Mouse (Mus musculus): ENCODE data around the gene Trim50. TPM values are rescaled to one million over a fixed set of nuclear protein-coding genes. Genes with fewer than 3 reads are reported as not detected.

Trim50 gene
- polyA plus RNA-seq, 1 experiment from 2014 or later, result not detected

GRCm38 (mm10) chr5:135369787-135370654 lies 16.9 kb downstream of the Trim50 start, which contains the start of gene Nsun5:
Gene Nsun5, plus strand, starts transcription at chr5:135369953.
- peak within 1 kb of the TSS; percentile 94 for H3K4me2 ChIP-seq (replicated peaks)
- H3K27me3 ChIP-seq, result 0 out of 2 replicates have a peak, but pooled peaks cover 4% of the 10 kb centered on the region
- peak; percentile 77 for ATAC-seq (ENCODE audit: low FRiP score, low read depth)
- WGBS, result under 1% methylated on average over 64 of the region's 64 CpGs
- no peaks in the 10 kb centered on the region for H3K9me3 ChIP-seq
- peaks cover 37% of the 10 kb centered on the region for H3K36me3 ChIP-seq
- H3K4me3 ChIP-seq, result peak within 1 kb of the TSS; percentile 95
- H3K9ac ChIP-seq (replicated peaks), result peak within 1 kb of the TSS; percentile 90
- peaks cover 18% of the 10 kb centered on the region for H3K4me1 ChIP-seq
- peak within 1 kb of the TSS; percentile 77; the same call in 1 of the 2 replicates for H3K27ac ChIP-seq (replicated peaks)

DNA sequence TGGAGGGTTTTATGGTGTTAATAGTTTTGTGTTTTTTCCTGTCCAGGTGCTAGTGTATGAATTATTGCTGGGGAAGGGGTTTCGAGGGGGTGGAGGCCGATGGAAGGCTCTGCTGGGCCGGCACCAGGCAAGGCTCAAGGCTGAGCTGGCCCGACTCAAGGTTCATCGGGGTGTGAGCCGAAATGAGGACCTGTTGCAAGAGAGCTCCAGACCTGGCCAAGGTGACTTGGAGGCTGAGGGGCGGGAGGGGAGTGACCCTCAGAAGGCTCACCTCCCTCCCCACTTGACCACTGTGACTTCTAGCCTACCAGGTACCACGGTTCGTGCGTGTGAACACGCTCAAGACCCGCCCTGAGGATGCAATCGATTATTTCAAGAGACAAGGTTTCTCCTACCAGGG lies 18.1 kb downstream of the Trim50 start:
- peaks cover 49% of the 10 kb centered on the region for H3K36me3 ChIP-seq
- H3K4me2 ChIP-seq (replicated peaks), result peak overlapping the region; percentile 94; the same call in 1 of the 2 replicates
- peaks cover 18% of the 10 kb centered on the region for H3K4me1 ChIP-seq
- WGBS, result 96% methylated on average over 13 of the region's 13 CpGs
- 0 out of 2 replicates have a peak, but pooled peaks cover 4% of the 10 kb centered on the region for H3K27me3 ChIP-seq
- no peak for ATAC-seq (ENCODE audit: low FRiP score, low read depth)
- H3K4me3 ChIP-seq, result no peak overlapping the region
- no peak overlapping the region for H3K27ac ChIP-seq (replicated peaks)
- no peak overlapping the region for H3K9ac ChIP-seq (replicated peaks)
- no peaks in the 10 kb centered on the region for H3K9me3 ChIP-seq

- H3K36me3 ChIP-seq, result peaks cover 73% of the 10 kb centered on the region
Measured at GRCm38 (mm10) chr5:135373601-135374000, 20.5 kb downstream of the Trim50 start.

GRCm38 (mm10) chr5:135375167-135375566 lies 22.1 kb downstream of the Trim50 start:
- Histone ChIP-seq H3K9me3 (no peaks in the 10 kb centered on the region), H3K4me1 (peaks cover 11% of the 10 kb centered on the region), H3K27me3 (no peaks in the 10 kb centered on the region), H3K4me2 (replicated peaks) (no peak overlapping the region), H3K36me3 (peaks cover 88% of the 10 kb centered on the region), H3K27ac (replicated peaks) (no peak overlapping the region), H3K4me3 (no peak overlapping the region), H3K9ac (replicated peaks) (no peak overlapping the region)
- ATAC-seq (ENCODE audit: low FRiP score, low read depth), result no peak
- WGBS, result 86% methylated on average over 8 of the region's 8 CpGs

More at GRCm38 (mm10) chr5:135373601-135374000, 20.5 kb downstream of the Trim50 start:
- no peak overlapping the region for H3K4me3 ChIP-seq
- H3K4me1 ChIP-seq, result peaks cover 18% of the 10 kb centered on the region
- H3K9ac ChIP-seq (replicated peaks), result no peak overlapping the region
- H3K27me3 ChIP-seq, result no peaks in the 10 kb centered on the region
- no peak overlapping the region for H3K4me2 ChIP-seq (replicated peaks)
- no peak for ATAC-seq (ENCODE audit: low FRiP score, low read depth)
- H3K27ac ChIP-seq (replicated peaks), result no peak overlapping the region
- 97% methylated on average over 5 of the region's 5 CpGs for WGBS
- no peaks in the 10 kb centered on the region for H3K9me3 ChIP-seq

DNA sequence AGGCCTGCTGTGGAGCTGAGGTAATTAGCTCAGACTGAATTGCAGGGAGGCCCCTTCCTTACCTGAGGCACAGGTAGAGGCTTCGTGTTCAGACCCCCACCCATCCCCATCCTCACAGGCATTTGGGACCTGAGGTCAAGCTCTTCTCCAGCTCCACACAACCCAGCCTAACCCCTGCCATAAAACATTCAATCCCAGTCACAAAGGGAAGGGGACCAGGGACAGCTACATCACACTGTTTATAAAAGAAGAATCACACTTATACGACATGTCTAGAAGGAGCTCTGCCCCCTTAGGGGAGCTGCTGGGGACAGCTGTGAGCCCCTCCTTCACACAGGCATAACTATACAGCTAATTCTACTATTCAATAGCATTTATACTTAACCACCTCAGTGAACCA lies 23.2 kb downstream of the Trim50 start:
- Histone ChIP-seq H3K4me2 (replicated peaks) (no peak overlapping the region), H3K9me3 (no peaks in the 10 kb centered on the region), H3K9ac (replicated peaks) (no peak overlapping the region), H3K4me3 (no peak overlapping the region), H3K27me3 (no peaks in the 10 kb centered on the region), H3K27ac (replicated peaks) (no peak overlapping the region), H3K36me3 (peaks cover 97% of the 10 kb centered on the region), H3K4me1 (no peaks in the 10 kb centered on the region)
- ATAC-seq (ENCODE audit: low FRiP score, low read depth), result no peak
- WGBS, result 56% methylated on average over 2 of the region's 2 CpGs

- no peaks in the 10 kb centered on the region for H3K9me3 ChIP-seq
- WGBS, result 92% methylated on average over 4 of the region's 4 CpGs
- ATAC-seq (ENCODE audit: low FRiP score, low read depth), result no peak
- H3K4me1 ChIP-seq, result no peaks in the 10 kb centered on the region
- no peak overlapping the region for H3K4me3 ChIP-seq
- H3K9ac ChIP-seq (replicated peaks), result no peak overlapping the region
- H3K27ac ChIP-seq (replicated peaks), result no peak overlapping the region
- H3K27me3 ChIP-seq, result no peaks in the 10 kb centered on the region
- no peak overlapping the region for H3K4me2 ChIP-seq (replicated peaks)
- H3K36me3 ChIP-seq, result peaks cover 100% of the 10 kb centered on the region
Measured at GRCm38 (mm10) chr5:135380681-135381080, 27.6 kb downstream of the Trim50 start.

DNA sequence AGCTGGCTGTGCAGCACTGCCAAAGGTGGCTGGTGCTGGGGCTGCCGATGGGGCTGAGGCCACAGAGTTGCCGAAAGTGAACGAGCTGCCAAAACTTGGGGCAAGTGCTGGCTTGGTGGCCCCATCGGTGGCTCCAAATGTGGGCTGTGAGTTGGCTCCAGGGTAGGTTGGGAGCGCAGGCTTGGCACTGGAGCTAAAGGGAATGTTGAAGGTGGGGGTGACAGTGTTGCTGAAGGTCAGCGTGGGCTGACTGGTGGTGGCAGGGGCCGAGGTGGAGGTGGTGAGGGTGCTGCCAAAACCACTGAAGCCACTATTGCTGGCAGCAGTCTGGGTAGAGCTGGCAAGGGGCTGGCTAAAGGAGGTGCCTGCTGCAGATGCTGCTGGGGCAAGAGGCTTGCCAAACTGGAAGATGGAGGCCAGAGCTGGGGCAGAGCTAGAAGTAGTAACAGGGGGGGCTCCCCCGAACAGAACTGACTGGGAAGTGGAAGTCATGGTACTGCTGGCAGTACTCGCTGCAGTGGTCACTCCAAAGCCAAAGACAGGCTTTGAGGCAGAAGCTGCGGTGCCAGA lies 28.3 kb downstream of the Trim50 start:
- no peak for ATAC-seq (ENCODE audit: low FRiP score, low read depth)
- 91% methylated on average over 10 of the region's 10 CpGs for WGBS

GRCm38 (mm10) chr5:135382746-135383145 lies 29.7 kb downstream of the Trim50 start:
- H3K4me2 ChIP-seq (replicated peaks), result no peak overlapping the region
- no peak overlapping the region for H3K4me3 ChIP-seq
- peaks cover 96% of the 10 kb centered on the region for H3K36me3 ChIP-seq
- H3K9me3 ChIP-seq, result no peaks in the 10 kb centered on the region
- no peak overlapping the region for H3K27ac ChIP-seq (replicated peaks)
- H3K9ac ChIP-seq (replicated peaks), result no peak overlapping the region
- H3K27me3 ChIP-seq, result no peaks in the 10 kb centered on the region
- 94% methylated on average over 7 of the region's 7 CpGs for WGBS
- ATAC-seq (ENCODE audit: low FRiP score, low read depth), result no peak
- H3K4me1 ChIP-seq, result no peaks in the 10 kb centered on the region

More for the DNA sequence above, 28.3 kb downstream of the Trim50 start:
- Histone ChIP-seq H3K36me3 (peaks cover 96% of the 10 kb centered on the region), H3K9ac (replicated peaks) (no peak overlapping the region), H3K4me2 (replicated peaks) (no peak overlapping the region), H3K9me3 (no peaks in the 10 kb centered on the region), H3K27ac (replicated peaks) (no peak overlapping the region), H3K27me3 (no peaks in the 10 kb centered on the region), H3K4me1 (no peaks in the 10 kb centered on the region), H3K4me3 (no peak overlapping the region)

- H3K4me3 ChIP-seq, result no peak overlapping the region
- H3K27me3 ChIP-seq, result no peaks in the 10 kb centered on the region
- peaks cover 96% of the 10 kb centered on the region for H3K36me3 ChIP-seq
- no peak overlapping the region for H3K27ac ChIP-seq (replicated peaks)
- H3K9me3 ChIP-seq, result no peaks in the 10 kb centered on the region
- no peak overlapping the region for H3K9ac ChIP-seq (replicated peaks)
- no peak for ATAC-seq (ENCODE audit: low FRiP score, low read depth)
- H3K4me1 ChIP-seq, result no peaks in the 10 kb centered on the region
- H3K4me2 ChIP-seq (replicated peaks), result no peak overlapping the region
- 89% methylated on average over 10 of the region's 10 CpGs for WGBS
Measured at GRCm38 (mm10) chr5:135383771-135384170, 30.7 kb downstream of the Trim50 start.

DNA sequence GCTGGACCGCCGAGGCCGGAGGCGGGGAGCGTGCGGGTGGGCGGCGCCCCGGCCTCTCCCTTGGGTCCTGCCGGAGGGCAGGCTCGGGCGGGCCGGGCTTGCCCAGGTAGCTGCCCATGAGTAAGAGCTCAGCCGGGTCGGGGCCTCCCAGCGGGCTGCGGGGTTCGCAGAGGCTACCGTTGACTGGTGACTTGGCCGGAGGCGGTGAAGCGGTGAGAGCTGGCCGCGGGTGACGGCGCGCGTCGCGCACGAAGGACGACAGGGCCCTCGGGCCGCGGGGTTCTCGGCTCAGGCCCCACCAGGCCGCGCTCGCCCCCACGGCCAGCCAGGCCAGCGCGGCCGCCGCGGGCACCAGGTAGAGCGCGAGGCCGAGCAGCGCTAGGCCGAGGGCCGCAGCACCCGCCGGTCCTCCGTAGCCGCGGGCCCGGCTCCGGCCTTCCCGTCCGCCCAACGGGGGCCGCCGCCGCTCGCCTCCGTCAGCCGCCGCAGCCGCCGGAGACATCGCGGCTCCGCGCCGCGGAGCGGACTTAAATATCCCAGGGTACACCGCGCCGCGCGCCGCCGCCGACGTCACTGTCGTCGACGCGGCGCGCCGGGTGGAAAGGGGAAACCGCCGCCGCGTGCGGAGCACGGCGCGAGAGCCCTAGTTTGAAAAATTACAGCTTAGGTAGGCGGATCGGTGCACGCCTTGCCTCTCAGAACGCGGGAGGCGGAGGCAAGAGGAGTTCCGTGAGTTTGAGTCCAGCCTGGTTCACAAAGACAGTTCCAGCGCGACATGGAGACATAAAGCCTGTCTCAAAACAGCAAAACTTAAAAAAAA lies 41.1 kb downstream of the Trim50 start, which contains the start of gene Pom121:
TSS of gene Pom121 (minus strand) at position 543 of the 820 bp plus-strand sequence.
- 0 out of 2 replicates have a peak, but pooled peaks cover 4% of the 10 kb centered on the region for H3K27me3 ChIP-seq
- H3K27ac ChIP-seq (replicated peaks), result peak within 1 kb of the TSS; percentile 90
- peaks cover 31% of the 10 kb centered on the region for H3K36me3 ChIP-seq
- peak; percentile 90 for ATAC-seq (ENCODE audit: low FRiP score, low read depth)
- H3K9me3 ChIP-seq, result no peaks in the 10 kb centered on the region
- H3K9ac ChIP-seq (replicated peaks), result peak within 1 kb of the TSS; percentile 98
- H3K4me2 ChIP-seq (replicated peaks), result peak within 1 kb of the TSS; percentile 82
- peak within 1 kb of the TSS; percentile 99 for H3K4me3 ChIP-seq
- WGBS, result under 1% methylated on average over 109 of the region's 110 CpGs
- peaks cover 14% of the 10 kb centered on the region for H3K4me1 ChIP-seq

DNA sequence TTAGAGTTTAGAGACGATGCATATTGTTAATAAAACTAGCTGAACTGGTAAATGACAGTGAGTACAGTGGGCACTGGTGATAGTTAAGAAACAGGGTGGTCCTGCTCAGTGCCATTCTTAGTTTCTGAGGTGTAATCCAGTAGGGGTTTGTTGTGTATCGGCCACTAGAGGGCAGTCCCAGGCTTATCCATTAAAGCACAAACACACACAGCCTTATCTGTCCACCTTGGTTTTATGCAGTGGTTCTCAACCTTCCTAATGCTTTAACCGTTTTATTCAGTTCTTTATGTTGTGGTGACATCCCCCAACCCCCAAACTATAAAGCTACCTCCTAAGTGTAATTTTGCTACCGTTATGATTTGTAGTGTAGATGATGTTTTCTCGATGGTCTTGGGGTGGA lies 42.7 kb downstream of the Trim50 start:
- no peak for ATAC-seq (ENCODE audit: low FRiP score, low read depth)
- Histone ChIP-seq H3K27me3 (0 out of 2 replicates have a peak, but pooled peaks cover 5% of the 10 kb centered on the region), H3K9ac (replicated peaks) (no peak overlapping the region), H3K4me2 (replicated peaks) (no peak overlapping the region), H3K4me1 (peaks cover 14% of the 10 kb centered on the region), H3K36me3 (peaks cover 15% of the 10 kb centered on the region), H3K27ac (replicated peaks) (no peak overlapping the region), H3K9me3 (no peaks in the 10 kb centered on the region), H3K4me3 (no peak overlapping the region)
- 60% methylated on average over 5 of the region's 5 CpGs for WGBS

Measured in midbrain, embryonic 12.5 days (tissue).